Mouse (Mus musculus) macrophage (primary cell): Measurements from ENCODE around the gene Olfr742. TPM values are rescaled to one million over a fixed set of nuclear protein-coding genes. Genes with fewer than 3 reads are reported as not detected.

ENCODE experiments used
- H3K27ac ChIP-seq: fragments of 350-480 bp; formaldehyde crosslinking; 2 replicates; pipeline ENCODE4 v1.9.0; 2021
- H3K36me3 ChIP-seq: fragments of 350-480 bp; formaldehyde crosslinking; 2 replicates; pipeline ENCODE4 v1.9.0; 2021; ENCODE audit errors: inconsistent target
- H3K4me3 ChIP-seq: fragments of 350-480 bp; formaldehyde crosslinking; 2 replicates; pipeline ENCODE4 v1.9.0; 2021; ENCODE audit errors: inconsistent target
- H3K79me2 ChIP-seq: fragments of 350-480 bp; formaldehyde crosslinking; 2 replicates; pipeline ENCODE4 v1.9.0; 2021; ENCODE audit errors: inconsistent target
- WGBS: methylation state at CpG from one replicate; pipeline ENCODE4 v1.1.7; 2026; ENCODE audit warnings: inconsistent platforms; ENCODE audit not compliant: missing documents; 5-methylcytosine and 5-hydroxymethylcytosine counted together
- polyA plus RNA-seq: library from polyadenylated mRNA; stranded (reverse); fragments of 250-400 nt; gene quantifications from 3 replicates; pipeline ENCODE4 v1.2.4, GENCODE M21; 2018; ENCODE audit warnings: inconsistent platforms
- total RNA-seq, 78 experiments: library from RNA; depleted of rRNA; stranded (reverse); fragments of 250-400 nt; gene quantifications; 1 replicate in 9 of 78; 2 replicates in 24 of 78; 3 replicates in 43 of 78; 4 replicates in 2 of 78; pipeline ENCODE4 v1.2.4; 2018; ENCODE audit warnings: inconsistent platforms in 56 of 78

Gene Olfr742
- not detected for total RNA-seq (2018; cell fraction: chromatin; rRNA removed)
- total RNA-seq (2018; cell fraction: cytosol; rRNA removed): not detected
- not detected for total RNA-seq (2018; cell fraction: nucleus; rRNA removed)
- polyA plus RNA-seq: not detected in 3 replicates

GRCm38 (mm10) chr14:50503300-50503699 is at the start of gene Olfr742:
Gene Olfr742, plus strand, starts transcription at chr14:50503600.
- H3K27ac ChIP-seq: no peak within 1 kb of the TSS
- WGBS: 52% methylated on average over 2 of the region's 2 CpGs
- H3K4me3 ChIP-seq: no peak within 1 kb of the TSS
- H3K79me2 ChIP-seq: no peaks in the 10 kb centered on the region
- H3K36me3 ChIP-seq: no peaks in the 10 kb centered on the region

- WGBS: 81% methylated on average over 2 of the region's 2 CpGs
- Histone ChIP-seq H3K79me2 (no peaks in the 10 kb centered on the region), H3K36me3 (no peaks in the 10 kb centered on the region), H3K4me3 (no peak within 1 kb of the TSS), H3K27ac (no peak within 1 kb of the TSS)
Measured at GRCm38 (mm10) chr14:50472438-50472837, 31.0 kb upstream of the Olfr742 start, which contains the start of gene Olfr741. Gene Olfr741, plus strand, starts transcription at chr14:50472738.

- Histone ChIP-seq H3K79me2 (no peaks in the 10 kb centered on the region), H3K27ac (no peak overlapping the region), H3K4me3 (no peak overlapping the region), H3K36me3 (no peaks in the 10 kb centered on the region)
- 68% methylated on average over 2 of the region's 2 CpGs for WGBS
Measured at GRCm38 (mm10) chr14:50478406-50478805, 25.0 kb upstream of the Olfr742 start.

GRCm38 (mm10) chr14:50521539-50521938 is 18.1 kb downstream of the Olfr742 start, which contains the start of gene Olfr743:
Gene Olfr743, plus strand, starts transcription at chr14:50521839.
- Histone ChIP-seq H3K27ac (no peak within 1 kb of the TSS), H3K4me3 (no peak within 1 kb of the TSS), H3K79me2 (no peaks in the 10 kb centered on the region), H3K36me3 (no peaks in the 10 kb centered on the region)

GRCm38 (mm10) chr14:50552734-50553133 is 49.3 kb downstream of the Olfr742 start:
- no peak overlapping the region for H3K27ac ChIP-seq
- no peak overlapping the region for H3K4me3 ChIP-seq
- no peaks in the 10 kb centered on the region for H3K36me3 ChIP-seq
- no peaks in the 10 kb centered on the region for H3K79me2 ChIP-seq
- WGBS: 94% methylated on average over 2 of the region's 2 CpGs

Other genes starting within 250 kb of the Olfr742 start
- not detected in 3 replicates for gene Olfr732, start 219.4 kb upstream of the Olfr742 start, polyA plus RNA-seq
- gene Olfr733, start 202.1 kb upstream of the Olfr742 start, polyA plus RNA-seq: not detected in 3 replicates
- gene Olfr734, start 176.8 kb upstream of the Olfr742 start, polyA plus RNA-seq: not detected in 3 replicates
- gene Olfr735, start 154.7 kb upstream of the Olfr742 start, polyA plus RNA-seq: not detected in 3 replicates
- gene Tlr11, start 145.7 kb upstream of the Olfr742 start, polyA plus RNA-seq: 0.07 to 0.63 TPM (median 0.55 TPM) in 3 replicates
- gene Olfr736, start 122.4 kb upstream of the Olfr742 start, polyA plus RNA-seq: not detected in 3 replicates
- gene Olfr738, start 96.0 kb upstream of the Olfr742 start, polyA plus RNA-seq: not detected in 3 replicates
- gene Olfr739, start 85.0 kb upstream of the Olfr742 start, polyA plus RNA-seq: not detected in 3 replicates
- not detected in 3 replicates for gene Olfr740, start 58.1 kb upstream of the Olfr742 start, polyA plus RNA-seq
- not detected in 3 replicates for gene Olfr741, start 30.9 kb upstream of the Olfr742 start, polyA plus RNA-seq
- gene Olfr743, start 18.2 kb downstream of the Olfr742 start, polyA plus RNA-seq: not detected in 3 replicates
- not detected in 3 replicates for gene Olfr744, start 111.3 kb downstream of the Olfr742 start, polyA plus RNA-seq
- not detected in 3 replicates for gene Olfr745, start 135.8 kb downstream of the Olfr742 start, polyA plus RNA-seq
- not detected in 3 replicates for gene Olfr746, start 143.5 kb downstream of the Olfr742 start, polyA plus RNA-seq
- gene Olfr747, start 189.6 kb downstream of the Olfr742 start, polyA plus RNA-seq: not detected in 3 replicates
- not detected in 3 replicates for gene Olfr748, start 203.8 kb downstream of the Olfr742 start, polyA plus RNA-seq
- gene Olfr749, start 241.5 kb downstream of the Olfr742 start, polyA plus RNA-seq: not detected in 3 replicates